ENCODE assay signal across 16 mouse cellular contexts in genomic region chr17:85921219-85921673, GRCm38 (mm10).
DNase-seq lines count a peak whose midpoint lies in the region; ATAC-seq and TF ChIP-seq lines count a peak whose summit lies in the region.
"Had no signal": no experiment of that assay in that cellular context is flagged by ENCODE, and none has a peak within 500 bp of the region (broad histone marks: within the 10 kb centered on the region; RNA-seq: fewer than 3 reads in every experiment).

No protein-coding gene starts in this region.

- H3K36me3 ChIP-seq in hindbrain, embryonic 14.5 days (replicated peaks; ENCODE audit: control insufficient read depth, insufficient read depth), result no peaks in the 10 kb centered on the region
- no peaks in the 10 kb centered on the region for H3K36me3 ChIP-seq in hindbrain, embryonic 12.5 days
- no peaks in the 10 kb centered on the region for H3K36me3 ChIP-seq in liver, embryonic 11.5 days (ENCODE audit: control insufficient read depth, insufficient read depth, low read length)
- no peaks in the 10 kb centered on the region for H3K36me3 ChIP-seq in limb, embryonic 13.5 days
- H3K36me3 ChIP-seq: forebrain, embryonic 10.5 days; G1E had no signal

- no peak for ATAC-seq in hindbrain, embryonic 14.5 days (ENCODE audit: low FRiP score)
- ATAC-seq in hindbrain, embryonic 12.5 days (ENCODE audit: low FRiP score), result no peak
- ATAC-seq in liver, embryonic 11.5 days (replicated peaks; ENCODE audit: low FRiP score), result no peak
- ATAC-seq in limb, embryonic 13.5 days (ENCODE audit: low FRiP score, low read depth), result peak; percentile 65

- no peaks in the 10 kb centered on the region for H3K4me1 ChIP-seq in hindbrain, embryonic 14.5 days (replicated peaks; ENCODE audit: control insufficient read depth, insufficient read depth, low read length)
- peaks cover 7% of the 10 kb centered on the region for H3K4me1 ChIP-seq in hindbrain, embryonic 12.5 days
- 0 out of 2 replicates have a peak, but pooled peaks cover 2% of the 10 kb centered on the region for H3K4me1 ChIP-seq in liver, embryonic 11.5 days (replicated peaks; ENCODE audit: control insufficient read depth, insufficient read depth, low read length)
- H3K4me1 ChIP-seq in limb, embryonic 13.5 days, result peaks cover 35% of the 10 kb centered on the region

- no peaks in the 10 kb centered on the region for H3K27me3 ChIP-seq in hindbrain, embryonic 14.5 days (ENCODE audit: control insufficient read depth, insufficient read depth, low read length)
- H3K27me3 ChIP-seq in hindbrain, embryonic 12.5 days, result no peaks in the 10 kb centered on the region
- H3K27me3 ChIP-seq in liver, embryonic 11.5 days (replicated peaks; ENCODE audit: control insufficient read depth, insufficient read depth, low read length), result no peaks in the 10 kb centered on the region; the same call in 1 of the 2 replicates
- peaks cover 62% of the 10 kb centered on the region for H3K27me3 ChIP-seq in limb, embryonic 13.5 days

- 74% methylated on average over 8 of the region's 8 CpGs for WGBS in hindbrain, embryonic 14.5 days
- 68% methylated on average over 8 of the region's 8 CpGs for WGBS in hindbrain, embryonic 12.5 days
- 48% methylated on average over 8 of the region's 8 CpGs for WGBS in liver, embryonic 11.5 days
- 10% methylated on average over 8 of the region's 8 CpGs for WGBS in limb, embryonic 13.5 days

- H3K4me3 ChIP-seq in hindbrain, embryonic 14.5 days (replicated peaks; ENCODE audit: low read length), result no peak overlapping the region
- no peak overlapping the region for H3K4me3 ChIP-seq in hindbrain, embryonic 12.5 days
- H3K4me3 ChIP-seq in liver, embryonic 11.5 days (ENCODE audit: low read depth, low read length), result no peak overlapping the region
- no peak overlapping the region for H3K4me3 ChIP-seq in limb, embryonic 13.5 days
- H3K4me3 ChIP-seq: forebrain, embryonic 10.5 days; gastrocnemius, adult 2 months had no signal

- H3K4me2 ChIP-seq in hindbrain, embryonic 14.5 days (replicated peaks), result no peak overlapping the region
- H3K4me2 ChIP-seq in hindbrain, embryonic 12.5 days (replicated peaks), result no peak overlapping the region
- H3K4me2 ChIP-seq in liver, embryonic 11.5 days, result no peak overlapping the region
- H3K4me2 ChIP-seq in limb, embryonic 13.5 days (replicated peaks), result peak overlapping the region; percentile 32; the same call in 1 of the 2 replicates

- no peak overlapping the region for H3K27ac ChIP-seq in hindbrain, embryonic 14.5 days
- no peak overlapping the region for H3K27ac ChIP-seq in hindbrain, embryonic 12.5 days
- no peak overlapping the region for H3K27ac ChIP-seq in liver, embryonic 11.5 days (ENCODE audit: low read depth, low read length)
- peak overlapping the region; percentile 77; the same call in 1 of the 2 replicates for H3K27ac ChIP-seq in limb, embryonic 13.5 days
- H3K27ac ChIP-seq: forebrain, embryonic 10.5 days; gastrocnemius, adult 2 months; macrophage had no signal

- H3K9me3 ChIP-seq in hindbrain, embryonic 14.5 days (ENCODE audit: control insufficient read depth, low read length), result no peaks in the 10 kb centered on the region
- H3K9me3 ChIP-seq in hindbrain, embryonic 12.5 days (replicated peaks), result no peaks in the 10 kb centered on the region
- H3K9me3 ChIP-seq in liver, embryonic 11.5 days (ENCODE audit: control insufficient read depth, low read length), result no peaks in the 10 kb centered on the region
- H3K9me3 ChIP-seq in limb, embryonic 13.5 days, result no peaks in the 10 kb centered on the region
- H3K9me3 ChIP-seq: forebrain, embryonic 10.5 days; G1E had no signal

- no peak for TF ChIP-seq POLR2A in brain, embryonic 14.5 days (IDR thresholded peaks at IDR 0.05; ENCODE audit: borderline replicate concordance, extremely low read depth, insufficient read depth, insufficient read length, poor library complexity, severe bottlenecking)

- no peak overlapping the region for H3K9ac ChIP-seq in hindbrain, embryonic 14.5 days
- H3K9ac ChIP-seq in hindbrain, embryonic 12.5 days, result no peak overlapping the region
- H3K9ac ChIP-seq in liver, embryonic 11.5 days (ENCODE audit: low read depth, low read length), result no peak overlapping the region
- H3K9ac ChIP-seq in limb, embryonic 13.5 days, result no peak overlapping the region

- peak; percentile 50 for DNase-seq in hindbrain, embryonic 14.5 days (ENCODE audit: low spot score)
- peak; percentile 23 for DNase-seq in liver
- no peak for DNase-seq in liver, embryonic 11.5 days (ENCODE audit: low spot score)
- DNase-seq in brain, embryonic 14.5 days (ENCODE audit: low read depth), result peak; percentile 58
- no peak for DNase-seq in natural killer cell, adult 2 months (ENCODE audit: low spot score in 2 of 2)
- DNase-seq in adrenal gland, adult (ENCODE audit: inconsistent age in 2 of 2, low spot score in 1 of 2), result no peak
- DNase-seq: cerebellum, adult 9-11 months; gastrocnemius, adult 2 months; heart, postnatal 36 days; right cerebral cortex, postnatal 25 days; thymus, postnatal 4 days had no signal

- no peak for TF ChIP-seq CTCF in brain, embryonic 14.5 days (IDR thresholded peaks at IDR 0.05; ENCODE audit: borderline replicate concordance, extremely low read depth, insufficient read depth, insufficient read length)

Comparison
In these comparisons a context has a peak if more than half of its experiments do, and no peak if none do; other contexts are left out.
1. DNase-seq: peak in hindbrain, embryonic 14.5 days (single experiment), liver (single experiment) and brain, embryonic 14.5 days (single experiment); none in liver, embryonic 11.5 days (single experiment), natural killer cell, adult 2 months (0 of 2) and adrenal gland, adult (0 of 2).